Mouse (Mus musculus): Measurements from ENCODE around the gene Coro6. TPM values are rescaled to one million over a fixed set of nuclear protein-coding genes. Genes with fewer than 3 reads are reported as not detected.

The Coro6 gene
- polyA plus RNA-seq, 1 experiment = not detected

- TF ChIP-seq POLR2A (IDR thresholded peaks at IDR 0.05; ENCODE audit: insufficient read depth, low read depth, low read length) (no peak), CTCF (IDR thresholded peaks at IDR 0.05; ENCODE audit: insufficient read depth, low read depth, low read length) (no peak)
- Histone ChIP-seq H3K4me1 (ENCODE audit: control insufficient read depth, insufficient read depth, low read length) (peaks cover 18% of the 10 kb centered on the region), H3K4me3 (ENCODE audit: insufficient read depth, low read depth, low read length) (peak overlapping the region; percentile 54), H3K27ac (ENCODE audit: insufficient read depth, low read depth, low read length) (no peak overlapping the region)
- 5% methylated on average over 6 of the region's 6 CpGs for whole genome bisulfite sequencing
Observed at GRCm38 (mm10) chr11:77461856-77462255, 355 bp upstream of the Coro6 start.

DNA sequence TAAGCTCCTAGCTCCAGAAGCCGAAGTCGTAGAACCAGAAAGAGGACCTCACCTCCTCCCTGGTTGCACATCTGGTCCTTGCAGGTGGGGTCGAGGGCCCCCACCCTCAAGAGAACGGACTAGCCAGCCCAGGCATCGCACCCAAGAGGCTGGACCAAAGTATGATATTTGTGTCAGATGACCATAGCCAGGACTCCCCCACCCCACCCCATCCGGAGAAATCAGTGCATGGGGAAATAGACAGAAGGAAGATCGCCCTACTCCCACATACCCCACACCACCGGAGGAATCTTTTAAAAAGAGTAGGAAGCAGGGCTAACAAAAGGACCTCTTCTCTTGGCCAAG, 862 bp downstream of the Coro6 start:
- TF ChIP-seq POLR2A (IDR thresholded peaks at IDR 0.05; ENCODE audit: insufficient read depth, low read depth, low read length) = no peak
- no peak for TF ChIP-seq CTCF (IDR thresholded peaks at IDR 0.05; ENCODE audit: insufficient read depth, low read depth, low read length)
- H3K4me3 ChIP-seq (ENCODE audit: insufficient read depth, low read depth, low read length) = peak overlapping the region; percentile 54
- no peak overlapping the region for H3K27ac ChIP-seq (ENCODE audit: insufficient read depth, low read depth, low read length)
- peaks cover 29% of the 10 kb centered on the region for H3K4me1 ChIP-seq (ENCODE audit: control insufficient read depth, insufficient read depth, low read length)
- 56% methylated on average over 8 of the region's 8 CpGs for WGBS

DNA sequence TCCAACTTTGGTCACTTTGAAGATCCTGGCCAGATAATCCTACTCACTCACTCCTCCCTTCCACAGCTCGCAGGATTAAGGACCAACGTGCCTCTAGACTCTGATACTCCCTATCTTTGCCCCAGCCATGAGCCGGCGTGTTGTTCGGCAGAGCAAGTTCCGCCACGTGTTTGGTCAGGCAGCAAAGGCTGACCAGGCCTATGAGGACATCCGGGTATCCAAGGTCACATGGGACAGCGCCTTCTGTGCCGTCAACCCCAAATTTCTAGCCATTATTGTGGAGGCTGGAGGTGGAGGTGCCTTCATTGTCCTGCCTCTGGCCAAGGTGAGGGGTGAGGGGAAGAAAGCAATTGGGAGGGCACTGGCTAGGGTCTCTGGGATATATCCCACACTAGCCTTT, 1.6 kb downstream of the Coro6 start:
- no peak overlapping the region for H3K27ac ChIP-seq (ENCODE audit: insufficient read depth, low read depth, low read length)
- H3K4me3 ChIP-seq (ENCODE audit: insufficient read depth, low read depth, low read length) = no peak overlapping the region
- H3K4me1 ChIP-seq (ENCODE audit: control insufficient read depth, insufficient read depth, low read length) = peaks cover 31% of the 10 kb centered on the region
- TF ChIP-seq CTCF (IDR thresholded peaks at IDR 0.05; ENCODE audit: insufficient read depth, low read depth, low read length) = no peak
- no peak for TF ChIP-seq POLR2A (IDR thresholded peaks at IDR 0.05; ENCODE audit: insufficient read depth, low read depth, low read length)
- WGBS = 86% methylated on average over 10 of the region's 10 CpGs

GRCm38 (mm10) chr11:77464684-77465083, 2.5 kb downstream of the Coro6 start:
- H3K27ac ChIP-seq (ENCODE audit: insufficient read depth, low read depth, low read length) = no peak overlapping the region
- TF ChIP-seq POLR2A (IDR thresholded peaks at IDR 0.05; ENCODE audit: insufficient read depth, low read depth, low read length) (no peak), CTCF (IDR thresholded peaks at IDR 0.05; ENCODE audit: insufficient read depth, low read depth, low read length) (no peak)
- H3K4me3 ChIP-seq (ENCODE audit: insufficient read depth, low read depth, low read length) = no peak overlapping the region
- peaks cover 31% of the 10 kb centered on the region for H3K4me1 ChIP-seq (ENCODE audit: control insufficient read depth, insufficient read depth, low read length)
- WGBS = 56% methylated on average over 4 of the region's 4 CpGs

DNA sequence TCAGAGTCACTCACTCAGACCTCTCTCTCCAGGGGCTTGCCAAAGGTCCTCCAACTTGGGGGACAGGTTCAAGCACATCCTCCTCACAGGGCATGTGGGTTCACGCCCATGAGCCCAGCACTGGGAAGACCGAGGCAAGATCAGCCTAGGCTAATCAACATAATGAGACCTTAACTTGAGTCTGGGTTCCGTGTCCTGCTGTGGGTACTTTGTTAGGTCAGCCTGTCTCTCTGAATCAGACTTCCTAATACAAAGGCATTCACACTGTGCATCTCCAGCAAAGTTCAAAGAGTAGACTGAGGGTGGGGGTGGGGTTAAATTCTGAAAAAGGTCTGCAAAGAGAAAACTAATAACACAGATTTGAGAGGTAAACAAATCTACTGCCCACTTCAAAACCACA, 2.9 kb downstream of the Coro6 start:
- Histone ChIP-seq H3K4me1 (ENCODE audit: control insufficient read depth, insufficient read depth, low read length) (peaks cover 31% of the 10 kb centered on the region), H3K4me3 (ENCODE audit: insufficient read depth, low read depth, low read length) (no peak overlapping the region), H3K27ac (ENCODE audit: insufficient read depth, low read depth, low read length) (no peak overlapping the region)
- TF ChIP-seq CTCF (IDR thresholded peaks at IDR 0.05; ENCODE audit: insufficient read depth, low read depth, low read length) (no peak), POLR2A (IDR thresholded peaks at IDR 0.05; ENCODE audit: insufficient read depth, low read depth, low read length) (no peak)
- WGBS = 56% methylated on average over 3 of the region's 3 CpGs

GRCm38 (mm10) chr11:77466544-77466943, 4.3 kb downstream of the Coro6 start:
- TF ChIP-seq CTCF (IDR thresholded peaks at IDR 0.05; ENCODE audit: insufficient read depth, low read depth, low read length) = no peak
- no peak for TF ChIP-seq POLR2A (IDR thresholded peaks at IDR 0.05; ENCODE audit: insufficient read depth, low read depth, low read length)
- 47% methylated on average over 9 of the region's 9 CpGs for WGBS

DNA sequence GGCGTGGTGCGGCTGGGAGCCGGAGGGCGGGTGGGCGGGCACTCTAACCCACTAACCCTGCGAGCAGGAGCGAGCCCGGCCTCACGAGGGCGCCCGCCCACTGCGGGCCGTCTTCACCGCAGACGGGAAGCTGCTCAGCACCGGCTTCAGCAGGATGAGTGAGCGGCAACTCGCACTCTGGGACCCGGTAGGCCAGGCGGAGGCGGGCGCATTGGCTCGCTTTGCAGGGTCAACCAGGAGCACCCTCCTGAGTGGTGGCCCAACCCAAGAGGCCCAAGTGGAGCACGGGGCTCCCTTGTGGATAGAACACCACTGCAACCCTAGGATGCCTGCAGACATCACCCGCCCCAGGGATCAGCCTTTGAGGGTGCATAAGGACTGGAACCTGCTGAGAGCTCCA, 4.9 kb downstream of the Coro6 start:
- TF ChIP-seq POLR2A (IDR thresholded peaks at IDR 0.05; ENCODE audit: insufficient read depth, low read depth, low read length) (no peak), CTCF (IDR thresholded peaks at IDR 0.05; ENCODE audit: insufficient read depth, low read depth, low read length) (no peak)
- no peak overlapping the region for H3K4me3 ChIP-seq (ENCODE audit: insufficient read depth, low read depth, low read length)
- WGBS = 7% methylated on average over 25 of the region's 25 CpGs

More at GRCm38 (mm10) chr11:77466544-77466943, 4.3 kb downstream of the Coro6 start:
- Histone ChIP-seq H3K4me3 (ENCODE audit: insufficient read depth, low read depth, low read length) (no peak overlapping the region), H3K4me1 (ENCODE audit: control insufficient read depth, insufficient read depth, low read length) (peaks cover 31% of the 10 kb centered on the region), H3K27ac (ENCODE audit: insufficient read depth, low read depth, low read length) (no peak overlapping the region)

GRCm38 (mm10) chr11:77467784-77468183, 5.6 kb downstream of the Coro6 start:
- no peak overlapping the region for H3K27ac ChIP-seq (ENCODE audit: insufficient read depth, low read depth, low read length)
- 9% methylated on average over 20 of the region's 20 CpGs for WGBS

More for the DNA sequence above, 4.9 kb downstream of the Coro6 start:
- Histone ChIP-seq H3K4me1 (ENCODE audit: control insufficient read depth, insufficient read depth, low read length) (peaks cover 29% of the 10 kb centered on the region), H3K27ac (ENCODE audit: insufficient read depth, low read depth, low read length) (no peak overlapping the region)

GRCm38 (mm10) chr11:77468397-77468796, 6.2 kb downstream of the Coro6 start:
- Histone ChIP-seq H3K4me3 (ENCODE audit: insufficient read depth, low read depth, low read length) (no peak overlapping the region), H3K4me1 (ENCODE audit: control insufficient read depth, insufficient read depth, low read length) (peaks cover 20% of the 10 kb centered on the region), H3K27ac (ENCODE audit: insufficient read depth, low read depth, low read length) (no peak overlapping the region)
- TF ChIP-seq POLR2A (IDR thresholded peaks at IDR 0.05; ENCODE audit: insufficient read depth, low read depth, low read length) (no peak), CTCF (IDR thresholded peaks at IDR 0.05; ENCODE audit: insufficient read depth, low read depth, low read length) (no peak)
- WGBS = 82% methylated on average over 9 of the region's 9 CpGs

More at GRCm38 (mm10) chr11:77467784-77468183, 5.6 kb downstream of the Coro6 start:
- peak; percentile 92 for TF ChIP-seq CTCF (IDR thresholded peaks at IDR 0.05; ENCODE audit: insufficient read depth, low read depth, low read length)
- no peak for TF ChIP-seq POLR2A (IDR thresholded peaks at IDR 0.05; ENCODE audit: insufficient read depth, low read depth, low read length)
- Histone ChIP-seq H3K4me3 (ENCODE audit: insufficient read depth, low read depth, low read length) (peak overlapping the region; percentile 9; the same call in 1 of the 2 replicates), H3K4me1 (ENCODE audit: control insufficient read depth, insufficient read depth, low read length) (peaks cover 23% of the 10 kb centered on the region)

- Histone ChIP-seq H3K4me3 (ENCODE audit: insufficient read depth, low read depth, low read length) (no peak overlapping the region), H3K27ac (ENCODE audit: insufficient read depth, low read depth, low read length) (no peak overlapping the region), H3K4me1 (ENCODE audit: control insufficient read depth, insufficient read depth, low read length) (peaks cover 15% of the 10 kb centered on the region)
- no peak for TF ChIP-seq CTCF (IDR thresholded peaks at IDR 0.05; ENCODE audit: insufficient read depth, low read depth, low read length)
- TF ChIP-seq POLR2A (IDR thresholded peaks at IDR 0.05; ENCODE audit: insufficient read depth, low read depth, low read length) = no peak
- 79% methylated on average over 29 of the region's 29 CpGs for WGBS
Observed at GRCm38 (mm10) chr11:77471407-77471806, 9.2 kb downstream of the Coro6 start.
